28 mouse cellular contexts compared by ENCODE assay signal in genomic region chr14:19744876-19745275, GRCm38 (mm10). TPM values are rescaled to one million over a fixed set of nuclear protein-coding genes. Genes with fewer than 3 reads are reported as not detected.
A peak's percentile ranks its signal among the peaks of the same experiment; 100 is the strongest.
DNase-seq lines count a peak whose midpoint lies in the region; ATAC-seq and TF ChIP-seq lines count a peak whose summit lies in the region.
"Had no signal": no experiment of that assay in that cellular context is flagged by ENCODE, and none has a peak within 500 bp of the region (broad histone marks: within the 10 kb centered on the region; RNA-seq: fewer than 3 reads in every experiment).

No protein-coding gene starts in this region.

- no peak overlapping the region for H3K27ac ChIP-seq in liver, adult 2 months (replicated peaks; ENCODE audit: insufficient read depth, low read depth, low read length)
- H3K27ac ChIP-seq in liver, postnatal 0 days (ENCODE audit: low read depth) = no peak overlapping the region
- no peak overlapping the region for H3K27ac ChIP-seq in forebrain, embryonic 13.5 days
- H3K27ac ChIP-seq: embryonic facial prominence, embryonic 12.5 days; forebrain, embryonic 15.5 days; heart, embryonic 13.5 days; liver, embryonic 15.5 days; midbrain, embryonic 10.5 days; midbrain, embryonic 15.5 days; neural tube, embryonic 15.5 days had no signal

- no peaks in the 10 kb centered on the region for H3K27me3 ChIP-seq in liver, adult 2 months (ENCODE audit: control insufficient read depth, insufficient read depth, low read length)
- no peaks in the 10 kb centered on the region for H3K27me3 ChIP-seq in liver, postnatal 0 days (ENCODE audit: insufficient read depth, low read length)
- peaks cover 6% of the 10 kb centered on the region for H3K27me3 ChIP-seq in forebrain, embryonic 13.5 days
- H3K27me3 ChIP-seq: embryonic facial prominence, embryonic 12.5 days; forebrain, embryonic 15.5 days; heart, embryonic 13.5 days; liver, embryonic 15.5 days had no signal

- H3K4me3 ChIP-seq in liver, adult 2 months (ENCODE audit: insufficient read depth, low read depth, low read length) = no peak overlapping the region
- H3K4me3 ChIP-seq in liver, postnatal 0 days (ENCODE audit: low read depth, low read length) = no peak overlapping the region
- no peak overlapping the region for H3K4me3 ChIP-seq in forebrain, embryonic 13.5 days
- H3K4me3 ChIP-seq: embryonic facial prominence, embryonic 12.5 days; forebrain, embryonic 15.5 days; heart, embryonic 13.5 days; liver, embryonic 15.5 days; midbrain, embryonic 10.5 days; midbrain, embryonic 15.5 days; neural tube, embryonic 15.5 days had no signal

- no peak for TF ChIP-seq EP300 in liver, postnatal 0 days (IDR thresholded peaks at IDR 0.05; ENCODE audit: low read depth)

- H3K36me3 ChIP-seq in liver, adult 2 months (ENCODE audit: control insufficient read depth, insufficient read depth, low read length) = 0 out of 2 replicates have a peak, but pooled peaks cover 2% of the 10 kb centered on the region
- H3K36me3 ChIP-seq in liver, postnatal 0 days (replicated peaks; ENCODE audit: insufficient read depth, low read length) = no peaks in the 10 kb centered on the region
- no peaks in the 10 kb centered on the region for H3K36me3 ChIP-seq in forebrain, embryonic 13.5 days (ENCODE audit: poor library complexity, severe bottlenecking)
- H3K36me3 ChIP-seq: embryonic facial prominence, embryonic 12.5 days; forebrain, embryonic 15.5 days; heart, embryonic 13.5 days; liver, embryonic 15.5 days; midbrain, embryonic 10.5 days; midbrain, embryonic 15.5 days; neural tube, embryonic 15.5 days had no signal

- no peaks in the 10 kb centered on the region for H3K4me1 ChIP-seq in liver, adult 2 months (ENCODE audit: control insufficient read depth, insufficient read depth, low read length)
- no peaks in the 10 kb centered on the region for H3K4me1 ChIP-seq in liver, postnatal 0 days (ENCODE audit: insufficient read depth)
- H3K4me1 ChIP-seq in forebrain, embryonic 13.5 days = no peaks in the 10 kb centered on the region
- H3K4me1 ChIP-seq: liver, embryonic 15.5 days; midbrain, embryonic 15.5 days; neural tube, embryonic 15.5 days had no signal

- TF ChIP-seq CTCF in liver, adult 2 months (IDR thresholded peaks at IDR 0.05; ENCODE audit: low read depth, low read length) = no peak
- TF ChIP-seq CTCF in liver, postnatal 0 days (IDR thresholded peaks at IDR 0.05; ENCODE audit: low read depth) = no peak

- ATAC-seq in liver, postnatal 0 days = no peak
- ATAC-seq in forebrain, embryonic 13.5 days = no peak
- ATAC-seq: forebrain, embryonic 15.5 days; hindbrain, embryonic 16.5 days; midbrain, embryonic 15.5 days had no signal

- H3K4me2 ChIP-seq in liver, postnatal 0 days (ENCODE audit: low read depth, low read length) = no peak overlapping the region
- no peak overlapping the region for H3K4me2 ChIP-seq in forebrain, embryonic 13.5 days
- H3K4me2 ChIP-seq: embryonic facial prominence, embryonic 12.5 days; forebrain, embryonic 15.5 days; heart, embryonic 13.5 days; liver, embryonic 15.5 days; midbrain, embryonic 15.5 days; neural tube, embryonic 15.5 days had no signal

- H3K9ac ChIP-seq in liver, adult 2 months (ENCODE audit: low read depth, low read length) = no peak overlapping the region
- no peak overlapping the region for H3K9ac ChIP-seq in liver, postnatal 0 days (replicated peaks)
- H3K9ac ChIP-seq in forebrain, embryonic 13.5 days = no peak overlapping the region
- H3K9ac ChIP-seq: embryonic facial prominence, embryonic 12.5 days; forebrain, embryonic 15.5 days; heart, embryonic 13.5 days; liver, embryonic 15.5 days; midbrain, embryonic 15.5 days; neural tube, embryonic 15.5 days had no signal

- H3K79me2 ChIP-seq in liver, adult 2 months (ENCODE audit: control insufficient read depth, insufficient read depth, low read length) = no peaks in the 10 kb centered on the region

- no peaks in the 10 kb centered on the region for H3K9me3 ChIP-seq in liver, postnatal 0 days (ENCODE audit: low read length)
- H3K9me3 ChIP-seq in forebrain, embryonic 13.5 days (replicated peaks) = no peaks in the 10 kb centered on the region
- H3K9me3 ChIP-seq: embryonic facial prominence, embryonic 12.5 days; forebrain, embryonic 15.5 days; heart, embryonic 13.5 days; liver, embryonic 15.5 days; midbrain, embryonic 10.5 days; midbrain, embryonic 15.5 days; neural tube, embryonic 15.5 days had no signal

- WGBS in liver, adult 2 months = 55% methylated on average over 5 of the region's 5 CpGs
- 73% methylated on average over 5 of the region's 5 CpGs for WGBS in liver, postnatal 0 days (ENCODE audit: insufficient replicate concordance)
- 87% methylated on average over 5 of the region's 5 CpGs for WGBS in forebrain, embryonic 13.5 days

- no peak for TF ChIP-seq POLR2A in liver, adult 2 months (IDR thresholded peaks at IDR 0.05; ENCODE audit: extremely low read depth, insufficient read depth, low read length)

- peak; percentile 43 for DNase-seq in kidney, adult 9 months
- DNase-seq in kidney, adult 11 months = no peak
- DNase-seq in liver, adult 2 months (ENCODE audit: extremely low read depth, low read depth, low spot score) = peak; percentile 24
- DNase-seq in liver, postnatal 0 days = no peak
- peak; percentile 23 for DNase-seq in urinary bladder, postnatal 14 days (ENCODE audit: low spot score)
- DNase-seq in urinary bladder, adult 18-20 months (ENCODE audit: low spot score in 2 of 2) = no peak
- no peak for DNase-seq in gastrocnemius, adult 8-10 months (ENCODE audit: low spot score in 2 of 2)
- DNase-seq: adrenal gland, postnatal 25 days; cerebellum, adult 11-12 months; cerebellum, adult 9-11 months; embryo, embryonic 11 days; gastrocnemius, postnatal 36 days; heart, postnatal 10 days; layer of hippocampus, adult 9-11 months; liver; retina, postnatal 1 day; right cerebral cortex, postnatal 14 days had no signal

RNA-seq across cellular contexts. Expression of gene Nid2, which starts 6.2 kb away (rescaled TPM):
- total RNA-seq in liver, adult 2 months (2014; rRNA removed) = 2.3 and 6.2 TPM in 2 replicates
- polyA plus RNA-seq in liver, adult 2 months (2012; rRNA removed) = 5.9 and 6.0 TPM in 2 replicates
- 4.9 and 5.9 TPM in 2 replicates for polyA plus RNA-seq in liver, postnatal 0 days (2015; fragmentation: Nextera tagmentation; extraction: Ambion mirVana)
- total RNA-seq in gastrocnemius, adult 8-10 months (2022) = 1 to 10 TPM; 3.3 to 7.8 (median 3.6) TPM
- 22.7 and 27.1 TPM in 2 replicates for polyA plus RNA-seq in forebrain, embryonic 13.5 days (2015; fragmentation: Nextera tagmentation; extraction: Ambion mirVana)
- total RNA-seq: hematopoietic stem cell, adult 5-6 weeks; MEL had no signal

Comparison
In these comparisons a context has a peak if more than half of its experiments do, and no peak if none do; other contexts are left out.
1. DNase-seq: peak in kidney, adult 9 months (single experiment), liver, adult 2 months (single experiment) and urinary bladder, postnatal 14 days (single experiment); none in kidney, adult 11 months (single experiment), liver, postnatal 0 days (single experiment), urinary bladder, adult 18-20 months (0 of 2) and gastrocnemius, adult 8-10 months (0 of 2).